Comparison of ENCODE assay signal across 8 mouse cellular contexts in genomic region chr1:134053207-134053606, GRCm38 (mm10). TPM values are rescaled to one million over a fixed set of nuclear protein-coding genes. Genes with fewer than 3 reads are reported as not detected.
A peak's percentile ranks its signal among the peaks of the same experiment; 100 is the strongest.
DNase-seq lines count a peak whose midpoint lies in the region; ATAC-seq and TF ChIP-seq lines count a peak whose summit lies in the region.

No protein-coding gene starts in this region.

- no peaks in the 10 kb centered on the region for H3K27me3 ChIP-seq in kidney, embryonic 14.5 days (ENCODE audit: control insufficient read depth, insufficient read depth, low read length)
- H3K27me3 ChIP-seq in liver, embryonic 11.5 days (replicated peaks; ENCODE audit: control insufficient read depth, insufficient read depth, low read length): no peaks in the 10 kb centered on the region
- no peaks in the 10 kb centered on the region for H3K27me3 ChIP-seq in neural tube, embryonic 13.5 days
- no peaks in the 10 kb centered on the region for H3K27me3 ChIP-seq in testis, adult 2 months (ENCODE audit: control insufficient read depth, insufficient read depth, low read length)

- no peaks in the 10 kb centered on the region for H3K36me3 ChIP-seq in kidney, embryonic 14.5 days (ENCODE audit: control insufficient read depth, insufficient read depth, low read length)
- no peaks in the 10 kb centered on the region for H3K36me3 ChIP-seq in liver, embryonic 11.5 days (ENCODE audit: control insufficient read depth, insufficient read depth, low read length)
- H3K36me3 ChIP-seq in neural tube, embryonic 13.5 days: no peaks in the 10 kb centered on the region
- no peaks in the 10 kb centered on the region for H3K36me3 ChIP-seq in testis, adult 2 months (ENCODE audit: control insufficient read depth, insufficient read depth, low read length)

- H3K9me3 ChIP-seq in kidney, embryonic 14.5 days (ENCODE audit: control insufficient read depth, low read length): no peaks in the 10 kb centered on the region
- no peaks in the 10 kb centered on the region for H3K9me3 ChIP-seq in liver, embryonic 11.5 days (ENCODE audit: control insufficient read depth, low read length)
- H3K9me3 ChIP-seq in neural tube, embryonic 13.5 days: no peaks in the 10 kb centered on the region

- peak; percentile 77; the same call in 1 of the 2 replicates for TF ChIP-seq CTCF in testis, adult 2 months (IDR thresholded peaks at IDR 0.05; ENCODE audit: control insufficient read depth, insufficient read depth, insufficient replicate concordance, low read depth, low read length)

- H3K4me1 ChIP-seq in kidney, embryonic 14.5 days (ENCODE audit: control insufficient read depth, insufficient read depth, low read length): peaks cover 5% of the 10 kb centered on the region; the same call in 1 of the 2 replicates
- H3K4me1 ChIP-seq in liver, embryonic 11.5 days (replicated peaks; ENCODE audit: control insufficient read depth, insufficient read depth, low read length): peaks cover 18% of the 10 kb centered on the region
- no peaks in the 10 kb centered on the region for H3K4me1 ChIP-seq in neural tube, embryonic 13.5 days (replicated peaks)
- peaks cover 13% of the 10 kb centered on the region for H3K4me1 ChIP-seq in testis, adult 2 months (ENCODE audit: control insufficient read depth, insufficient read depth, low read length)

- peak; percentile 58; the same call in 1 of the 2 replicates for ATAC-seq in kidney, embryonic 14.5 days (ENCODE audit: low FRiP score, low TSS enrichment)
- peak; percentile 77 for ATAC-seq in liver, embryonic 11.5 days (replicated peaks; ENCODE audit: low FRiP score)
- ATAC-seq in neural tube, embryonic 13.5 days (ENCODE audit: low read depth): 0 out of 2 replicates have a peak, but pooled peaks have one; percentile 36

- TF ChIP-seq POLR2A in testis, adult 2 months (IDR thresholded peaks at IDR 0.05; ENCODE audit: control insufficient read depth, low read depth, low read length): no peak

- no peak overlapping the region for H3K4me3 ChIP-seq in kidney, embryonic 14.5 days (ENCODE audit: low read length)
- H3K4me3 ChIP-seq in liver, embryonic 11.5 days (ENCODE audit: low read depth, low read length): no peak overlapping the region
- no peak overlapping the region for H3K4me3 ChIP-seq in neural tube, embryonic 13.5 days
- no peak overlapping the region for H3K4me3 ChIP-seq in testis, adult 2 months (ENCODE audit: control insufficient read depth, low read depth, low read length)

- 7% methylated on average over 6 of the region's 6 CpGs for WGBS in kidney, embryonic 14.5 days
- 6% methylated on average over 6 of the region's 6 CpGs for WGBS in liver, embryonic 11.5 days
- WGBS in neural tube, embryonic 13.5 days: 4% methylated on average over 6 of the region's 6 CpGs

- no peak overlapping the region for H3K4me2 ChIP-seq in kidney, embryonic 14.5 days (replicated peaks; ENCODE audit: low read depth, low read length)
- H3K4me2 ChIP-seq in liver, embryonic 11.5 days: no peak overlapping the region
- H3K4me2 ChIP-seq in neural tube, embryonic 13.5 days: no peak overlapping the region

- DNase-seq in A20 (ENCODE audit: low read depth, low spot score): peak; percentile 86
- DNase-seq in adrenal gland, adult 8-10 months: peak; percentile 69
- peak; percentile 68 for DNase-seq in embryo, embryonic 11.5 days (ENCODE audit: low read depth, low spot score)
- peak; percentile 70 to 80 for DNase-seq in gastrocnemius, postnatal 4 days (ENCODE audit: low spot score in 2 of 2)
- peak; percentile 45 for DNase-seq in liver, embryonic 11.5 days (ENCODE audit: low spot score)

- no peak overlapping the region for H3K27ac ChIP-seq in kidney, embryonic 14.5 days (ENCODE audit: low read depth, low read length)
- no peak overlapping the region for H3K27ac ChIP-seq in liver, embryonic 11.5 days (ENCODE audit: low read depth, low read length)
- no peak overlapping the region for H3K27ac ChIP-seq in neural tube, embryonic 13.5 days (replicated peaks)
- no peak overlapping the region for H3K27ac ChIP-seq in testis, adult 2 months (ENCODE audit: control insufficient read depth, insufficient read depth, low read depth, low read length)

- H3K9ac ChIP-seq in kidney, embryonic 14.5 days (ENCODE audit: low read depth, low read length): no peak overlapping the region
- H3K9ac ChIP-seq in liver, embryonic 11.5 days (ENCODE audit: low read depth, low read length): no peak overlapping the region
- H3K9ac ChIP-seq in neural tube, embryonic 13.5 days: no peak overlapping the region

RNA-seq across cellular contexts. Expression of gene Fmod, which starts 16.2 kb away (rescaled TPM):
- 10 to 100 TPM in 1 of 4 experiments, 1 to 10 TPM in 3; 6.9 to 10.7 (median 7.7) TPM for total RNA-seq in adrenal gland, adult 8-10 months (2022)
- total RNA-seq in gastrocnemius, postnatal 4 days (2021): 100 to 1,000 TPM; 108 to 184 TPM
- polyA plus RNA-seq in kidney, embryonic 14.5 days (2014; fragmentation: Nextera tagmentation; extraction: Ambion mirVana): 1.7 and 4.0 TPM in 2 replicates
- 2.7 and 3.9 TPM in 2 replicates for polyA plus RNA-seq in liver, embryonic 11.5 days (2014; fragmentation: Nextera tagmentation; extraction: Ambion mirVana)
- polyA plus RNA-seq in neural tube, embryonic 13.5 days (2015; fragmentation: Nextera tagmentation; extraction: Ambion mirVana): 11.1 and 14.9 TPM in 2 replicates
- polyA plus RNA-seq in testis, adult 2 months (2012; rRNA removed): 3.6 and 5.1 TPM in 2 replicates

RNA-seq across cellular contexts. Expression of gene Btg2, which starts 25.7 kb away (rescaled TPM):
- total RNA-seq in adrenal gland, adult 8-10 months (2022): 10 to 100 TPM; 28.1 to 56.5 (median 50.6) TPM
- 10 to 100 TPM; 22.4 to 26.7 TPM for total RNA-seq in gastrocnemius, postnatal 4 days (2021)
- polyA plus RNA-seq in kidney, embryonic 14.5 days (2014; fragmentation: Nextera tagmentation; extraction: Ambion mirVana): 20.8 and 28.6 TPM in 2 replicates
- polyA plus RNA-seq in liver, embryonic 11.5 days (2014; fragmentation: Nextera tagmentation; extraction: Ambion mirVana): 38.6 and 39.9 TPM in 2 replicates
- polyA plus RNA-seq in neural tube, embryonic 13.5 days (2015; fragmentation: Nextera tagmentation; extraction: Ambion mirVana): 49.0 and 55.3 TPM in 2 replicates
- 2.9 and 4.1 TPM in 2 replicates for polyA plus RNA-seq in testis, adult 2 months (2012; rRNA removed)

RNA-seq across cellular contexts. Expression of gene Chit1, which starts 57.8 kb away (rescaled TPM):
- under 1 TPM in 1 of 4 experiments, not detected in 3; 0.28 TPM for total RNA-seq in adrenal gland, adult 8-10 months (2022)
- under 1 TPM; 0.16 to 0.27 TPM for total RNA-seq in gastrocnemius, postnatal 4 days (2021)
- polyA plus RNA-seq in kidney, embryonic 14.5 days (2014; fragmentation: Nextera tagmentation; extraction: Ambion mirVana): 0.14 and 0.28 TPM in 2 replicates
- polyA plus RNA-seq in liver, embryonic 11.5 days (2014; fragmentation: Nextera tagmentation; extraction: Ambion mirVana): not detected in 2 replicates
- 0.45 and 0.81 TPM in 2 replicates for polyA plus RNA-seq in neural tube, embryonic 13.5 days (2015; fragmentation: Nextera tagmentation; extraction: Ambion mirVana)
- polyA plus RNA-seq in testis, adult 2 months (2012; rRNA removed): 8.7 and 10.4 TPM in 2 replicates
